Mouse (Mus musculus) CH12.LX (cell line): ENCODE data around the gene Rnf41. TPM values are rescaled to one million over a fixed set of nuclear protein-coding genes. Genes with fewer than 3 reads are reported as not detected.

ENCODE experiments used
- DNase-seq: peaks from one replicate; pipeline ENCODE4 v3.0.0-alpha.2; 2013; ENCODE audit errors: extremely low read depth
- H3K27ac ChIP-seq: 2 replicates; pipeline ENCODE4 v1.5.1; 2012; ENCODE audit warnings: low read depth, mild to moderate bottlenecking, control low read depth, moderate library complexity; ENCODE audit not compliant: insufficient read depth
- H3K27me3 ChIP-seq: replicated peaks from 2 replicates; pipeline ENCODE3; 2012; ENCODE audit warnings: inconsistent platforms
- H3K36me3 ChIP-seq, 2 experiments: replicated peaks in 1 of 2; 2 replicates each; pipeline versions ENCODE3 to v1.6.1; 2012; ENCODE audit warnings: inconsistent platforms in 1 of 2, low read length in 1 of 2, mild to moderate bottlenecking in 1 of 2, mixed read lengths in 1 of 2, moderate library complexity in 1 of 2; ENCODE audit not compliant: control insufficient read depth in 1 of 2, insufficient read depth in 1 of 2
- H3K4me1 ChIP-seq, 2 experiments: 2 replicates each; pipeline ENCODE4 v1.6.1; 2012; ENCODE audit warnings: inconsistent platforms in 1 of 2, moderate library complexity in 1 of 2; ENCODE audit not compliant: insufficient read depth in 2 of 2, control insufficient read depth in 1 of 2
- H3K4me2 ChIP-seq: 2 replicates; pipeline ENCODE4 v1.6.1; 2012; ENCODE audit warnings: low read depth, mild to moderate bottlenecking, control low read depth; ENCODE audit not compliant: poor library complexity, insufficient read depth, severe bottlenecking
- H3K4me3 ChIP-seq, 3 experiments: fragments of 150-350 bp in 1 of 3; sonication (generic) in 1 of 3; replicated peaks in 1 of 3; 2 replicates each; pipeline versions ENCODE3 to v1.5.1; 2011 to 2012; ENCODE audit warnings: low read depth in 2 of 3, low read length in 2 of 3, mild to moderate bottlenecking in 2 of 3, moderate library complexity in 2 of 3, control low read depth in 1 of 3, improper control_type of control experiment in 1 of 3, inconsistent platforms in 1 of 3, mixed read lengths in 1 of 3; ENCODE audit not compliant: poor library complexity in 1 of 3
- H3K79me2 ChIP-seq: replicated peaks from 2 replicates; pipeline ENCODE4 v1.6.1; 2012; ENCODE audit warnings: mild to moderate bottlenecking, moderate library complexity; ENCODE audit not compliant: control insufficient read depth, poor library complexity, insufficient read depth, severe bottlenecking; ENCODE audit errors: extremely low read depth
- H3K9ac ChIP-seq: 2 replicates; pipeline ENCODE4 v1.6.1; 2012; ENCODE audit warnings: low read depth, mild to moderate bottlenecking, control low read depth, moderate library complexity; ENCODE audit not compliant: insufficient read depth
- H3K9me3 ChIP-seq: replicated peaks from 2 replicates; pipeline ENCODE3; 2012; ENCODE audit warnings: low read length, inconsistent platforms, mixed read lengths
- BHLHE40 ChIP-seq: IDR thresholded peaks from 2 replicates; pipeline ENCODE4 v1.6.1; 2011; ENCODE audit warnings: mild to moderate bottlenecking, low read depth, low read length, improper control_type of control experiment
- CHD1 ChIP-seq: IDR thresholded peaks from 2 replicates; pipeline ENCODE4 v1.6.1; 2012; ENCODE audit warnings: low read depth, low read length, improper control_type of control experiment, inconsistent platforms
- CHD2 ChIP-seq: IDR thresholded peaks from 2 replicates; pipeline ENCODE4 v1.6.1; 2011; ENCODE audit warnings: low read length, improper control_type of control experiment
- E2F4 ChIP-seq: IDR thresholded peaks from 2 replicates; pipeline ENCODE4 v1.6.1; 2011; ENCODE audit warnings: low read depth, low read length, improper control_type of control experiment; ENCODE audit not compliant: insufficient replicate concordance
- ELF1 ChIP-seq: IDR thresholded peaks from 2 replicates; pipeline ENCODE4 v1.6.1; 2014; ENCODE audit warnings: low read depth, mild to moderate bottlenecking, inconsistent platforms, low read length, improper control_type of control experiment
- EP300 ChIP-seq: IDR thresholded peaks from 2 replicates; pipeline ENCODE4 v1.6.1; 2011; ENCODE audit warnings: low read length, improper control_type of control experiment
- ETS1 ChIP-seq: conservative IDR thresholded peaks from 2 replicates; pipeline ENCODE4 v1.6.1; 2012; ENCODE audit warnings: low read depth, mild to moderate bottlenecking, inconsistent platforms, low read length, improper control_type of control experiment, moderate library complexity
- GABPA ChIP-seq: IDR thresholded peaks from 2 replicates; pipeline ENCODE4 v1.6.1; 2012; ENCODE audit warnings: low read depth, low read length, improper control_type of control experiment, inconsistent platforms; ENCODE audit not compliant: insufficient replicate concordance
- JUND ChIP-seq: conservative IDR thresholded peaks from 2 replicates; pipeline ENCODE4 v1.6.1; 2011; ENCODE audit warnings: low read depth, low read length, improper control_type of control experiment
- KAT2A ChIP-seq: IDR thresholded peaks from 2 replicates; pipeline ENCODE4 v1.6.1; 2012; ENCODE audit warnings: low read length, improper control_type of control experiment, inconsistent platforms; ENCODE audit not compliant: insufficient replicate concordance
- MAX ChIP-seq: IDR thresholded peaks from 2 replicates; pipeline ENCODE4 v1.6.1; 2011; ENCODE audit warnings: low read length, improper control_type of control experiment
- MAZ ChIP-seq: IDR thresholded peaks from 2 replicates; pipeline ENCODE4 v1.6.1; 2012; ENCODE audit warnings: low read depth, mild to moderate bottlenecking, inconsistent platforms, low read length, improper control_type of control experiment, moderate library complexity
- MEF2A ChIP-seq: IDR thresholded peaks from 2 replicates; pipeline ENCODE4 v1.6.1; 2014; ENCODE audit warnings: low read depth, mild to moderate bottlenecking, inconsistent platforms, low read length, improper control_type of control experiment, borderline replicate concordance
- MXI1 ChIP-seq: IDR thresholded peaks from 2 replicates; pipeline ENCODE4 v1.6.1; 2011; ENCODE audit warnings: mild to moderate bottlenecking, low read depth, low read length, improper control_type of control experiment
- NELFE ChIP-seq: IDR thresholded peaks from 2 replicates; pipeline ENCODE4 v1.6.1; 2011; ENCODE audit warnings: low read depth, low read length, improper control_type of control experiment
- NRF1 ChIP-seq: IDR thresholded peaks from 2 replicates; pipeline ENCODE4 v1.6.1; 2014; ENCODE audit warnings: low read depth, mild to moderate bottlenecking, inconsistent platforms, low read length, improper control_type of control experiment, moderate library complexity
- PAX5 ChIP-seq: IDR thresholded peaks from 2 replicates; pipeline ENCODE4 v1.6.1; 2012; ENCODE audit warnings: low read length, inconsistent platforms, mixed read lengths
- POLR2A ChIP-seq: IDR thresholded peaks from 2 replicates; pipeline ENCODE4 v1.6.1; 2011; ENCODE audit warnings: low read depth, mild to moderate bottlenecking, improper control_type of control experiment, low read length
- POLR2AphosphoS2 ChIP-seq: IDR thresholded peaks from 2 replicates; pipeline ENCODE4 v1.6.1; 2011; ENCODE audit warnings: low read depth, low read length, improper control_type of control experiment
- RAD21 ChIP-seq: IDR thresholded peaks from 2 replicates; pipeline ENCODE4 v1.6.1; 2011; ENCODE audit warnings: low read depth, mild to moderate bottlenecking, low read length, improper control_type of control experiment, moderate library complexity
- RCOR1 ChIP-seq: conservative IDR thresholded peaks from 2 replicates; pipeline ENCODE4 v1.6.1; 2012; ENCODE audit warnings: low read depth, mild to moderate bottlenecking, inconsistent platforms, low read length, improper control_type of control experiment
- TBP ChIP-seq: conservative IDR thresholded peaks from 2 replicates; pipeline ENCODE4 v1.6.1; 2011; ENCODE audit warnings: low read depth, low read length, improper control_type of control experiment
- TCF12 ChIP-seq: IDR thresholded peaks from 2 replicates; pipeline ENCODE4 v1.6.1; 2014; ENCODE audit warnings: low read depth, mild to moderate bottlenecking, inconsistent platforms, low read length, improper control_type of control experiment
- UBTF ChIP-seq: IDR thresholded peaks from 2 replicates; pipeline ENCODE4 v1.6.1; 2012; ENCODE audit warnings: low read depth, mild to moderate bottlenecking, inconsistent platforms, low read length, improper control_type of control experiment, moderate library complexity
- USF1 ChIP-seq: IDR thresholded peaks from 2 replicates; pipeline ENCODE4 v1.6.1; 2014; ENCODE audit warnings: low read depth, mild to moderate bottlenecking, inconsistent platforms, low read length, improper control_type of control experiment
- USF2 ChIP-seq: conservative IDR thresholded peaks from 2 replicates; pipeline ENCODE4 v1.6.1; 2011; ENCODE audit warnings: low read depth, low read length, improper control_type of control experiment
- ZC3H11A ChIP-seq: IDR thresholded peaks from 2 replicates; pipeline ENCODE4 v1.6.1; 2012; ENCODE audit warnings: low read depth, mild to moderate bottlenecking, inconsistent platforms, low read length, improper control_type of control experiment
- ZKSCAN1 ChIP-seq: IDR thresholded peaks from 2 replicates; pipeline ENCODE4 v1.6.1; 2012; ENCODE audit warnings: low read depth, inconsistent platforms, low read length, improper control_type of control experiment, borderline replicate concordance
- ZNF384 ChIP-seq: IDR thresholded peaks from 2 replicates; pipeline ENCODE4 v1.6.1; 2012; ENCODE audit warnings: low read depth, low read length, improper control_type of control experiment, inconsistent platforms
- dilution Hi-C: fragments of 300-500 bp; cut with MboI; formaldehyde crosslinking; loops from 2 replicates; pipeline ENCODE4 v1.14.3; 2020; ENCODE audit warnings: low sequenced_read_pairs; ENCODE audit not compliant: extremely low pct_unique_long_range_greater_than_20kb, extremely low pct_ligation_motif_present
- in situ Hi-C: fragments of 300-500 bp; cut with MboI; formaldehyde crosslinking; loops from 3 replicates; pipeline ENCODE4 v1.14.3; 2019; ENCODE audit warnings: low sequenced_read_pairs, low pct_ligation_motif_present, low pct_unique_long_range_greater_than_20kb, mixed read lengths
- polyA plus RNA-seq: library from polyadenylated mRNA; unstranded; fragments of >175 nt; gene quantifications from 2 replicates; pipeline ENCODE4 v1.2.1, GENCODE M21; 2012; ENCODE audit warnings: low read depth; ENCODE audit not compliant: insufficient read length
- total RNA-seq, 2 experiments: library from RNA; depleted of rRNA; stranded (reverse); fragments of 300-350 nt in 1 of 2; fragments of >200 nt in 1 of 2; gene quantifications; 2 replicates each; pipeline ENCODE4 v1.2.3; 2012 to 2014

Rnf41 gene
- total and polyA plus RNA-seq, 3 experiments, result 15.3 to 19.9 (median 17.4) TPM

DNA sequence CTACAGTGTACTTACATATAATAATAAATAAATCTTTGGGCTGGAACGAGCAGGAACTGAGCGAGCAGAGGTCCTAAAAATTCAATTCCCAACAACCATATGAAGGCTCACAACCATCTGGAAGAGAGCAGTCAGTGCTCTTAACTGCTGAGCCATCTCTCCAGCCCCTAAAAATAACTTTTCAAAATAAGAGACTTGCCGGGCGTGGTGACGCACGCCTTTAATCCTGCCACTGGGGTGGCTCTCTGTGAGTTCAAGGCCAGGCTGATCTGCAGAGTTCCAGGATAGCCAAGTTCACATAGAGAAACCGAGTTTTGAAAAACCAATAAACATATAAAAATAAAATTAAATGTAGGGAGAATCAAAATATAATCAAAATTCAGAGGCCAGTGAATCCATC, 74.9 kb downstream of the Rnf41 start:
- dilution Hi-C loops, result no loop called here
- no peaks in the 10 kb centered on the region for H3K9me3 ChIP-seq
- TF ChIP-seq MAZ (no peak), ETS1 (no peak), MAX (no peak), E2F4 (no peak), EP300 (no peak), BHLHE40 (no peak), RAD21 (no peak), POLR2A (no peak), KAT2A (no peak), USF1 (no peak), MEF2A (no peak), TBP (no peak), TCF12 (no peak), GABPA (no peak), ELF1 (no peak), ZKSCAN1 (no peak)
- peaks cover 0 to under 1% of the 10 kb centered on the region in 2 experiments; a peak in 1 of 4 replicates for H3K4me1 ChIP-seq
- no peaks in the 10 kb centered on the region for H3K27me3 ChIP-seq
- H3K9ac ChIP-seq, result no peak overlapping the region
- no peak overlapping the region for H3K4me3 ChIP-seq
- in situ Hi-C loops, result no loop called here
- peaks cover 81 to 86% of the 10 kb centered on the region in 2 experiments for H3K36me3 ChIP-seq
- H3K4me2 ChIP-seq, result no peak overlapping the region
- DNase-seq, result no peak
- 0 out of 2 replicates have a peak, but pooled peaks cover 3% of the 10 kb centered on the region for H3K79me2 ChIP-seq
- no peak overlapping the region for H3K27ac ChIP-seq

GRCm38 (mm10) chr10:128487861-128488712, 76.6 kb downstream of the Rnf41 start:
- Histone ChIP-seq H3K27me3 (no peaks in the 10 kb centered on the region), H3K79me2 (peaks cover 15% of the 10 kb centered on the region), H3K36me3 (peaks cover 74 to 79% of the 10 kb centered on the region in 2 experiments), H3K9me3 (no peaks in the 10 kb centered on the region), H3K4me2 (no peak overlapping the region), H3K27ac (no peak overlapping the region), H3K9ac (no peak overlapping the region), H3K4me1 (peaks cover 9 to 13% of the 10 kb centered on the region in 2 experiments; a peak in 3 of 4 replicates), H3K4me3 (no peak overlapping the region)
- in situ Hi-C loops (no loop called here), dilution Hi-C loops (no loop called here)
- no peak for DNase-seq
- no peak for TF ChIP-seq EP300
- no peak for TF ChIP-seq MEF2A
- no peak for TF ChIP-seq POLR2AphosphoS2
- TF ChIP-seq NELFE, result no peak
- no peak for TF ChIP-seq BHLHE40
- no peak for TF ChIP-seq UBTF
- no peak for TF ChIP-seq NRF1
- no peak for TF ChIP-seq JUND
- TF ChIP-seq CHD1, result no peak
- TF ChIP-seq USF2, result no peak
- TF ChIP-seq POLR2A, result no peak
- TF ChIP-seq ZNF384, result no peak
- TF ChIP-seq MXI1, result no peak
- TF ChIP-seq MAX, result no peak
- no peak for TF ChIP-seq PAX5
- no peak for TF ChIP-seq RCOR1
- TF ChIP-seq CHD2, result no peak
- no peak for TF ChIP-seq MAZ
- no peak for TF ChIP-seq ZC3H11A
- TF ChIP-seq TCF12, result no peak
